Mouse (Mus musculus) thymus, adult 2 months (tissue): Measurements from ENCODE around the gene Ppil3. TPM values are rescaled to one million over a fixed set of nuclear protein-coding genes. Genes with fewer than 3 reads are reported as not detected.

Source experiments
- DNase-seq: peaks from one replicate; pipeline ENCODE4 v3.0.0; 2021
- H3K27ac ChIP-seq: fragments of 200-500 bp; 2 replicates; pipeline ENCODE4 v1.5.1; 2012; ENCODE audit warnings: low read length, control low read depth; ENCODE audit not compliant: control insufficient read depth, insufficient read depth
- H3K27me3 ChIP-seq: fragments of 200-500 bp; 2 replicates; pipeline ENCODE4 v1.6.1; 2012; ENCODE audit warnings: mild to moderate bottlenecking, low read length, moderate library complexity, mixed read lengths; ENCODE audit not compliant: control insufficient read depth, insufficient read depth
- H3K36me3 ChIP-seq: fragments of 200-500 bp; 2 replicates; pipeline ENCODE4 v1.6.1; 2012; ENCODE audit warnings: mild to moderate bottlenecking, low read length, moderate library complexity; ENCODE audit not compliant: control insufficient read depth, insufficient read depth
- H3K4me1 ChIP-seq: fragments of 200-500 bp; replicated peaks from 2 replicates; pipeline ENCODE4 v1.6.1; 2012; ENCODE audit warnings: low read length; ENCODE audit not compliant: control insufficient read depth, insufficient read depth
- H3K4me3 ChIP-seq: fragments of 200-500 bp; 2 replicates; pipeline ENCODE4 v1.5.1; 2012; ENCODE audit warnings: mild to moderate bottlenecking, low read length, control low read depth, moderate library complexity; ENCODE audit not compliant: control insufficient read depth, insufficient read depth
- CTCF ChIP-seq: fragments of 200-500 bp; IDR thresholded peaks from 2 replicates; pipeline ENCODE4 v1.5.1; 2012; ENCODE audit warnings: mild to moderate bottlenecking, control low read depth, low read length, moderate library complexity, borderline replicate concordance; ENCODE audit not compliant: control insufficient read depth, poor library complexity, insufficient read depth; ENCODE audit errors: extremely low read depth
- POLR2A ChIP-seq: fragments of 200-500 bp; IDR thresholded peaks from 2 replicates; pipeline ENCODE4 v1.6.1; 2012; ENCODE audit warnings: mild to moderate bottlenecking, low read length, control low read depth, moderate library complexity; ENCODE audit not compliant: control insufficient read depth, poor library complexity, insufficient read depth; ENCODE audit errors: extremely low read depth
- WGBS: fragments of 180-500 bp; shearing (Covaris S2); methylation state at CpG from one replicate; pipeline ENCODE4 v1.1.7; 2018; 5-methylcytosine and 5-hydroxymethylcytosine counted together
- polyA plus RNA-seq: library from polyadenylated mRNA; depleted of rRNA; stranded (reverse); fragments of >200 nt; gene quantifications from 2 replicates; pipeline ENCODE4 v1.2.3, GENCODE M21; 2012

Gene Ppil3
- polyA plus RNA-seq, 1 experiment: 30.4 TPM

DNA sequence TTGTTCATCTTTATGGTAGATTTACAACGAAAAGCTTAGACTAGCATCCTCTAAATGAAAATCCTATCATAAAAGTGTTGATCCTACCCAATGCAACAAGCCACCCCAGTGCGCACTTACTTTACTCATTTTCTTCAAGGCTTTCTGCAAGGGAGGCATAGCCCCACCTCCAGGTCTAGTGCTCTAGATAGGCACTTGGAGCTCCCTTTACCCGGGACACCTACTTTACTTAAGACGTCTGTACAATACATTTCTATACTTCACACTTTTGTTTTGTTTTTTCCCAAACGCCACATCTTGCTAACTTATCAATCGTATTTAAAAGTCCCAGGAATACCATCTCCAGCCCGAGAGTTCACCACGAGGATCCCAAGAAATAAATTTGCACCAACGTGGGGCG, 595 bp downstream of the Ppil3 start:
- Histone ChIP-seq H3K27me3 (no peaks in the 10 kb centered on the region), H3K36me3 (peaks cover 7% of the 10 kb centered on the region; the same call in 1 of the 2 replicates), H3K4me1 (peaks cover 3% of the 10 kb centered on the region), H3K4me3 (peak overlapping the region; percentile 88), H3K27ac (peak overlapping the region; percentile 87)
- no peak for TF ChIP-seq POLR2A
- TF ChIP-seq CTCF: no peak
- WGBS: 11% methylated on average over 10 of the region's 10 CpGs
- DNase-seq: no peak

DNA sequence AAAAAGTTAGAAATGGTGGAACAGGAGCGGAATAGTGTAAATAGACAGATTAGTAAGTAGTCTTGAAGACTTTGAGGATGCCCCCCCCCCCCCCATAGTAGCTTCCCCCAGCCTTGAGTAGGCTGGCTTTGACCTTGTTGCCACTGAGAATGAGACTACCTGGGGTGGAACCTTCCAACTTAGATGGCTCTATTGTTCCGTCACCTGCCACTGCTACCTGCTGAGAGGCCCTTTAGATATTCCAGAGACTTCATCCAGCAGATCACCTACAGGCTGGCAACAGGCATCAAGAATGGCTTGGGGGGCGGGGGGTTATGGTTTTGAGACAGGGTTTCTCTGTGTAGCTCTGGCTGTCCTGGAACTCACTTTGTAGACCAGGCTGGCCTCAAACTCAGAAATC, 20.7 kb downstream of the Ppil3 start:
- Histone ChIP-seq H3K36me3 (peaks cover 18% of the 10 kb centered on the region), H3K4me1 (peaks cover 8% of the 10 kb centered on the region), H3K27ac (no peak overlapping the region), H3K27me3 (no peaks in the 10 kb centered on the region), H3K4me3 (no peak overlapping the region)
- WGBS: 95% methylated on average over 3 of the region's 3 CpGs
- TF ChIP-seq POLR2A: no peak
- no peak for TF ChIP-seq CTCF
- DNase-seq: no peak

DNA sequence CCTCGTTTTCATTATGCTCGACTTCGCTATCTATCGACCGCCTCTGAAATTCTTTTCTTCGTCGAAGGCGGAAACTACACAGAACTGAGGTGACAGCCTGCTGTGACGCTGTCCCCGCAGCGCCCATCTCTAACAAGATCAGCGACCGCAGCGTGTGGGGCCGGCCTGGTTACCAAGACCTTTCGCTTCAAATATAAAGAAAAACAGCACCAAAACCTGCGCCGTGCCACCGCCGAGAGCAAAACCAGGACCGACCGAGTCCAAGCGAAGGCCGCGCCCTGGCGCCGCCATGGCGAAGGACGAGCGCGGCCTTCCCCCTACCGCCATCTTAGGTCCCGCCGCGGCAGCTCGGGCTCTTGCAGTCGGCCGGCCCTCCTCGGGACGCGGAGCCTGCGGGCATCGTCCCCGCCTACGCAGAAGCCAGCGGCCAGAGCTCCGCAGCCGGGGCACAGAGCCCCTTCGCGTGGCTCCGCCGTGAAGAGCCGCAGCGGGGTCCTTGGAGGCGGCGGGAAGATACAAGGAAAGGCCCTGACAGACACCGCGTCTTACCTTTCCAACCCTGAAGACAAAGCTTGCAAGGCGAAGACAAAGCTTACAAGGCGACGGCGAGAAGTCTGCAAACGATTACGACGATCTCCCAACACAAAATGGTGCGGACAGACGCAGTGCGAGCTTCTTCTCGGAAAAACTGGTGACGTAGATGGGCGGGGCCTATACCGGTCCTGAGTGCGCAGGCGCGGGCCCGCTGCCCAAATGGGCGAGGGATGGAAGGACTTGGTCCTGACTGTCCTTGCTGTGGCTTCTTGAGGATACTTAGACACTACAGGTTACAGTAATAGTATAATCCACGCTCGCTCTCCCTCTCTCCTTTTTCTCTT, 21.7 kb downstream of the Ppil3 start, which contains the start of gene Clk1:
Gene Clk1, minus strand, starts transcription at position 696 of the 878 bp plus-strand sequence.
- TF ChIP-seq POLR2A: peak; percentile 95
- TF ChIP-seq CTCF: 0 out of 2 replicates have a peak, but pooled peaks have one; percentile 39
- Histone ChIP-seq H3K27ac (peak within 1 kb of the TSS; percentile 99), H3K4me1 (peaks cover 8% of the 10 kb centered on the region), H3K36me3 (peaks cover 27% of the 10 kb centered on the region), H3K4me3 (peak within 1 kb of the TSS; percentile 97), H3K27me3 (no peaks in the 10 kb centered on the region)
- peak; percentile 96 for DNase-seq
- WGBS: under 1% methylated on average over 79 of the region's 79 CpGs

DNA sequence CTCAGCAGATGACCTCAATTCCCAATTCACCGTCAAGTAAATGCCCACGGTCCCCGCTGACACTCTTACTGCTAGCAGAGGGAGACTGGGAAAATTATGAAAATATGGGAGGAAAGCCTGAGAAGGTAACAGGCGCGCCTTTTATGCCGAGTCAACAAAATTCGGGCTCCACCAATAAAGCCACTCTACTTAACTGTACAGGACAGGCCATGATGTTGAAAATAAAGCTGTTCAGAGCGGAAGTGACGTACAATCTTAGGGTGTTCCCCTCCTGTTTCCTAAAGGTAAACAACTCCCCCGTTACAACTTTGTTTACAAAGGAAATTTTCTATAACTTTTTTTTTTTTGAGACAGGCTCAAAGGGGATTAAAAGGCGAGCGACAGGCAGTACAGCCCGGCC, 22.4 kb downstream of the Ppil3 start:
- WGBS: 1% methylated on average over 13 of the region's 13 CpGs
- no peaks in the 10 kb centered on the region for H3K27me3 ChIP-seq
- H3K4me3 ChIP-seq: peak overlapping the region; percentile 97
- TF ChIP-seq POLR2A (no peak), CTCF (no peak)
- DNase-seq: peak; percentile 35
- H3K27ac ChIP-seq: peak overlapping the region; percentile 99
- peaks cover 8% of the 10 kb centered on the region for H3K4me1 ChIP-seq
- H3K36me3 ChIP-seq: peaks cover 35% of the 10 kb centered on the region

DNA sequence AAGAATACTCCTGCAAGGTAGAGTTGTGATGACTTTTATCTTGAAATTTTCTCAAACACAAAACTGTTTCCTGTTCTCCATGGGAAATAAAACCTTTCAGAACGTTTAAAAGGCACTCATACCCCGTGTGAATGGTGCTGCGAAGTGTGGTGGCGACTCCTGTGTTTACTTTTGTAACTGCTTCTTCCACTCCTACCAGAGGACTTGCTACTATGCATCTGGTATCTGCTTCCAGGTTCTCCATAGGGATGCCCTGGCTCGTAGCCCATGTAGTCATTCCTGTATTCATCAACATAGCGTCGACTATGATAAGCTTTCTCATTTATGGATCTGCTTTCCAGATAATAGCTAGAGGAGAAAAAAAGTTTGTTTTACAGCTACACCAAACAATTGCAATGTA, 24.3 kb downstream of the Ppil3 start:
- Histone ChIP-seq H3K36me3 (peaks cover 54% of the 10 kb centered on the region), H3K27ac (no peak overlapping the region), H3K27me3 (no peaks in the 10 kb centered on the region), H3K4me1 (peaks cover 8% of the 10 kb centered on the region), H3K4me3 (no peak overlapping the region)
- WGBS: 49% methylated on average over 7 of the region's 7 CpGs
- DNase-seq: no peak
- TF ChIP-seq POLR2A (no peak), CTCF (no peak)

DNA sequence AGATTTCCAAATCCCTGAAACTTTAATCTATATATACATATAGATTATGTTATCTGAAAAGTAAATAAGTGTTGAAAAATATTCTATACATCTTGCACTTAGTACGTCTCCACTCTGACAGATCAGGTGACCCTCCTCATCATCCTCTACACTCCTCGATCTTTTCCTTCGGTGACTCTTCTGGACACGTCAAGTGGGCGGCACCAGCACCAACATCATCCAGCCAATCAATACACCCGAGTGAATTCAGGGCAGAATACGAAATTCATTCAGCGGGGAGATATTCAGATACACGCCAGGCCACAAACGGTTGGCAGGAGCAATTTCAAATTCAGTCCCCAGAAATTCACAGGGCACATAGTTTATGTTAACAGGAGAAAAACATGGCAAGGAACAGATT, 25.3 kb downstream of the Ppil3 start:
- no peak for DNase-seq
- Histone ChIP-seq H3K27me3 (no peaks in the 10 kb centered on the region), H3K4me3 (no peak overlapping the region), H3K36me3 (peaks cover 63% of the 10 kb centered on the region), H3K4me1 (peaks cover 8% of the 10 kb centered on the region), H3K27ac (no peak overlapping the region)
- WGBS: 92% methylated on average over 10 of the region's 10 CpGs
- no peak for TF ChIP-seq CTCF
